Mouse (Mus musculus) cerebellum, postnatal 25 days (tissue): ENCODE measurements at regions not wholly inside any gene's neighbourhood (a gene's known extent, or its start where the extent isn't known, plus 50 kb on each side); places are given as distances from the start of the nearest gene placed in this dataset.

Experiments
- DNase-seq, 2 experiments: peaks; one replicate each; pipeline ENCODE4 v3.0.0; 2021; ENCODE audit warnings: mixed read lengths in 2 of 2

DNA sequence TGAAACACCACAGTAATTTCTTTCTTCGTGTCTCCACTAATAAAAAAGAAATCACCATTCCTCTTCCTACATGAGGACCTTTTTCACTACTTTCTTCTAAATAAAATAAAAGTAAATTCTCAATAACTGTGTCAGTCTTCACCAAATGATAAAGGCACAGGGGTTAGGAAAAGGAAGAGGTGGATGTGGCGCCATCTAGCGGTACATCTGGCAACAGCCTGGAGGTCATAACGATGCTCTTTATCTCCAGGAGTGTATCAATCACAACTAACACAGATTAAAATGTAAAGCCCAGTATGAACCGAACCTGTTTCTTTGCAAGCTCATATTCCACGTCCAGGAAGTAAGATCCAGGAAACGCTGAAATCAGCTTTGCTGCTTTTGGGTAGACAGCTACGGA is 793.0 kb downstream of the Gm7489 start:
- peak in 1 of 2 experiments; percentile 14 for DNase-seq
